Mouse (Mus musculus) MEL (cell line): Measurements from ENCODE around the gene Thoc6. TPM values are rescaled to one million over a fixed set of nuclear protein-coding genes. Genes with fewer than 3 reads are reported as not detected.
A peak's percentile ranks its signal among the peaks of the same experiment; 100 is the strongest.

Source experiments
- DNase-seq: peaks from one replicate; pipeline ENCODE4 v3.0.0; 2011; ENCODE audit warnings: low read depth, low spot score
- H3K27ac ChIP-seq: 2 replicates; pipeline ENCODE4 v1.5.1; 2012; ENCODE audit warnings: low read depth, mild to moderate bottlenecking, control low read depth, low read length, moderate library complexity; ENCODE audit not compliant: control insufficient read depth
- H3K27me3 ChIP-seq, 2 experiments: fragments of 150-350 bp in 1 of 2; sonication (generic) in 1 of 2; 2 replicates each; pipeline ENCODE4 v1.6.1; 2012; ENCODE audit warnings: low read length in 2 of 2, mild to moderate bottlenecking in 2 of 2, improper control_type of control experiment in 1 of 2, moderate library complexity in 1 of 2; ENCODE audit not compliant: insufficient read depth in 2 of 2, control insufficient read depth in 1 of 2
- H3K36me3 ChIP-seq, 2 experiments: 2 replicates each; pipeline ENCODE4 v1.6.1; 2012 to 2014; ENCODE audit warnings: low read length in 2 of 2, improper control_type of control experiment in 1 of 2, inconsistent platforms in 1 of 2, mild to moderate bottlenecking in 1 of 2; ENCODE audit not compliant: insufficient read depth in 2 of 2, control insufficient read depth in 1 of 2
- H3K4me1 ChIP-seq, 2 experiments: fragments of 150-350 bp in 1 of 2; sonication (generic) in 1 of 2; 2 replicates each; pipeline ENCODE4 v1.6.1; 2012; ENCODE audit warnings: low read length in 2 of 2, improper control_type of control experiment in 1 of 2, mild to moderate bottlenecking in 1 of 2; ENCODE audit not compliant: insufficient read depth in 2 of 2, control insufficient read depth in 1 of 2
- H3K4me3 ChIP-seq, 2 experiments: fragments of 150-350 bp in 1 of 2; sonication (generic) in 1 of 2; 2 replicates each; pipeline ENCODE4 v1.5.1; 2012; ENCODE audit warnings: low read depth in 2 of 2, low read length in 2 of 2, mild to moderate bottlenecking in 2 of 2, moderate library complexity in 2 of 2, control low read depth in 1 of 2, improper control_type of control experiment in 1 of 2; ENCODE audit not compliant: control insufficient read depth in 1 of 2, insufficient read depth in 1 of 2
- H3K79me2 ChIP-seq: 2 replicates; pipeline ENCODE4 v1.6.1; 2012; ENCODE audit warnings: mild to moderate bottlenecking, low read length, moderate library complexity; ENCODE audit not compliant: control insufficient read depth, poor library complexity, insufficient read depth
- H3K9ac ChIP-seq: 2 replicates; pipeline ENCODE4 v1.6.1; 2012; ENCODE audit warnings: low read depth, mild to moderate bottlenecking, control low read depth, low read length, moderate library complexity; ENCODE audit not compliant: control insufficient read depth, poor library complexity, severe bottlenecking
- H3K9me3 ChIP-seq: fragments of 150-350 bp; sonication (generic); replicated peaks from 2 replicates; pipeline ENCODE4 v1.6.1; 2012; ENCODE audit warnings: mild to moderate bottlenecking, low read length, improper control_type of control experiment, moderate library complexity; ENCODE audit not compliant: insufficient read depth
- BHLHE40 ChIP-seq: IDR thresholded peaks from 2 replicates; pipeline ENCODE4 v1.6.1; 2012; ENCODE audit warnings: low read depth, mild to moderate bottlenecking, inconsistent platforms, low read length, improper control_type of control experiment, borderline replicate concordance
- CHD1 ChIP-seq: IDR thresholded peaks from 2 replicates; pipeline ENCODE4 v1.6.1; 2012; ENCODE audit warnings: low read depth, mild to moderate bottlenecking, inconsistent platforms, low read length, improper control_type of control experiment
- CHD2 ChIP-seq: IDR thresholded peaks from 2 replicates; pipeline ENCODE4 v1.6.1; 2011; ENCODE audit warnings: low read length, improper control_type of control experiment
- CTCF ChIP-seq, 3 experiments: IDR thresholded peaks in 2 of 3; conservative IDR thresholded peaks in 1 of 3; 2 replicates each; pipeline ENCODE4 v1.5.1; 2011 to 2012; ENCODE audit warnings: low read length in 3 of 3, low read depth in 2 of 3, mild to moderate bottlenecking in 2 of 3, improper control_type of control experiment in 1 of 3, inconsistent platforms in 1 of 3, mixed read lengths in 1 of 3, moderate library complexity in 1 of 3; ENCODE audit not compliant: control insufficient read depth in 1 of 3, insufficient read depth in 1 of 3, poor library complexity in 1 of 3, severe bottlenecking in 1 of 3
- E2F4 ChIP-seq: IDR thresholded peaks from 2 replicates; pipeline ENCODE4 v1.6.1; 2011; ENCODE audit warnings: low read depth, low read length, improper control_type of control experiment, borderline replicate concordance
- ELF1 ChIP-seq: IDR thresholded peaks from 2 replicates; pipeline ENCODE4 v1.6.1; 2014; ENCODE audit warnings: low read depth, mild to moderate bottlenecking, inconsistent platforms, low read length, improper control_type of control experiment, moderate library complexity
- EP300 ChIP-seq, 2 experiments: IDR thresholded peaks; 2 replicates each; pipeline ENCODE4 v1.6.1; 2011; ENCODE audit warnings: improper control_type of control experiment in 2 of 2, low read length in 2 of 2, low read depth in 1 of 2, mild to moderate bottlenecking in 1 of 2
- ETS1 ChIP-seq: IDR thresholded peaks from 2 replicates; pipeline ENCODE4 v1.6.1; 2012; ENCODE audit warnings: low read depth, mild to moderate bottlenecking, inconsistent platforms, low read length, improper control_type of control experiment, moderate library complexity
- GATA1 ChIP-seq: IDR thresholded peaks from 2 replicates; pipeline ENCODE4 v1.6.1; 2011; ENCODE audit warnings: low read depth, low read length, improper control_type of control experiment
- HCFC1 ChIP-seq: IDR thresholded peaks from 2 replicates; pipeline ENCODE4 v1.6.1; 2012; ENCODE audit warnings: low read depth, mild to moderate bottlenecking, inconsistent platforms, low read length, improper control_type of control experiment, moderate library complexity
- JUND ChIP-seq: IDR thresholded peaks from 2 replicates; pipeline ENCODE4 v1.6.1; 2011; ENCODE audit warnings: low read depth, mild to moderate bottlenecking, improper control_type of control experiment, low read length
- KAT2A ChIP-seq: conservative IDR thresholded peaks from 2 replicates; pipeline ENCODE4 v1.6.1; 2012; ENCODE audit warnings: low read depth, low read length, improper control_type of control experiment, inconsistent platforms
- MAFK ChIP-seq: IDR thresholded peaks from 2 replicates; pipeline ENCODE4 v1.6.1; 2011; ENCODE audit warnings: low read depth, mild to moderate bottlenecking, low read length, improper control_type of control experiment, borderline replicate concordance
- MAZ ChIP-seq: IDR thresholded peaks from 2 replicates; pipeline ENCODE4 v1.6.1; 2012; ENCODE audit warnings: low read depth, mild to moderate bottlenecking, inconsistent platforms, low read length, improper control_type of control experiment
- MEF2A ChIP-seq: IDR thresholded peaks from 2 replicates; pipeline ENCODE4 v1.6.1; 2014; ENCODE audit warnings: low read depth, mild to moderate bottlenecking, inconsistent platforms, low read length, improper control_type of control experiment; ENCODE audit not compliant: poor library complexity, insufficient replicate concordance, severe bottlenecking; ENCODE audit errors: extremely low read depth
- MXI1 ChIP-seq: IDR thresholded peaks from 2 replicates; pipeline ENCODE4 v1.6.1; 2011; ENCODE audit warnings: mild to moderate bottlenecking, low read depth, low read length, improper control_type of control experiment
- MYB ChIP-seq: IDR thresholded peaks from 2 replicates; pipeline ENCODE4 v1.6.1; 2011; ENCODE audit warnings: mild to moderate bottlenecking, low read depth, low read length, improper control_type of control experiment
- MYC ChIP-seq: IDR thresholded peaks from 2 replicates; pipeline ENCODE4 v1.6.1; 2011; ENCODE audit warnings: low read depth, mild to moderate bottlenecking, low read length, improper control_type of control experiment, moderate library complexity
- NELFE ChIP-seq: IDR thresholded peaks from 2 replicates; pipeline ENCODE4 v1.6.1; 2011; ENCODE audit warnings: low read depth, low read length, improper control_type of control experiment
- NRF1 ChIP-seq: IDR thresholded peaks from 2 replicates; pipeline ENCODE4 v1.6.1; 2014; ENCODE audit warnings: low read depth, mild to moderate bottlenecking, inconsistent platforms, low read length, improper control_type of control experiment, moderate library complexity; ENCODE audit not compliant: poor library complexity, insufficient read depth, severe bottlenecking
- POLR2A ChIP-seq, 2 experiments: IDR thresholded peaks; 2 replicates each; pipeline ENCODE4 v1.6.1; 2011 to 2012; ENCODE audit warnings: low read length in 2 of 2, mild to moderate bottlenecking in 2 of 2, control low read depth in 1 of 2, improper control_type of control experiment in 1 of 2, low read depth in 1 of 2, moderate library complexity in 1 of 2; ENCODE audit not compliant: control insufficient read depth in 1 of 2, insufficient read depth in 1 of 2, poor library complexity in 1 of 2
- RAD21 ChIP-seq: IDR thresholded peaks from 2 replicates; pipeline ENCODE4 v1.6.1; 2011; ENCODE audit warnings: mild to moderate bottlenecking, low read depth, low read length, improper control_type of control experiment
- RCOR1 ChIP-seq: IDR thresholded peaks from 2 replicates; pipeline ENCODE4 v1.6.1; 2012; ENCODE audit warnings: low read depth, mild to moderate bottlenecking, inconsistent platforms, low read length, improper control_type of control experiment
- SIN3A ChIP-seq: IDR thresholded peaks from 2 replicates; pipeline ENCODE4 v1.6.1; 2012; ENCODE audit warnings: low read length, improper control_type of control experiment, inconsistent platforms
- SMC3 ChIP-seq: IDR thresholded peaks from 2 replicates; pipeline ENCODE4 v1.6.1; 2011; ENCODE audit warnings: low read depth, low read length, improper control_type of control experiment
- TAL1 ChIP-seq: IDR thresholded peaks from 2 replicates; pipeline ENCODE4 v1.6.1; 2012; ENCODE audit warnings: mild to moderate bottlenecking, inconsistent platforms, low read length, moderate library complexity, mixed read lengths
- TBP ChIP-seq: IDR thresholded peaks from 2 replicates; pipeline ENCODE4 v1.8.0; 2011; ENCODE audit warnings: low read depth, low read length, improper control_type of control experiment
- TCF12 ChIP-seq: IDR thresholded peaks from 2 replicates; pipeline ENCODE4 v1.6.1; 2014; ENCODE audit warnings: low read depth, mild to moderate bottlenecking, inconsistent platforms, low read length, improper control_type of control experiment, moderate library complexity
- USF1 ChIP-seq: IDR thresholded peaks from 2 replicates; pipeline ENCODE4 v1.6.1; 2014; ENCODE audit warnings: low read depth, mild to moderate bottlenecking, inconsistent platforms, low read length, improper control_type of control experiment, moderate library complexity
- USF2 ChIP-seq, 2 experiments: IDR thresholded peaks; 2 replicates each; pipeline ENCODE4 v1.6.1; 2011 to 2012; ENCODE audit warnings: improper control_type of control experiment in 2 of 2, low read length in 2 of 2, borderline replicate concordance in 1 of 2, inconsistent platforms in 1 of 2, low read depth in 1 of 2, mild to moderate bottlenecking in 1 of 2; ENCODE audit not compliant: insufficient read depth in 1 of 2
- ZNF384 ChIP-seq: IDR thresholded peaks from 2 replicates; pipeline ENCODE4 v1.6.1; 2012; ENCODE audit warnings: low read depth, mild to moderate bottlenecking, inconsistent platforms, low read length, improper control_type of control experiment
- polyA plus RNA-seq, 2 experiments: library from polyadenylated mRNA; stranded (reverse) in 1 of 2; unstranded in 1 of 2; fragments of >175 nt in 1 of 2; fragments of >200 nt in 1 of 2; gene quantifications; 2 replicates each; pipeline versions ENCODE4 v1.2.1 to v1.2.4; 2012; ENCODE audit warnings: low replicate concordance in 2 of 2, low read depth in 1 of 2; ENCODE audit not compliant: insufficient read length in 2 of 2, insufficient read depth in 1 of 2, missing spikeins in 1 of 2
- total RNA-seq: library from RNA; depleted of rRNA; stranded (reverse); fragments of 300-350 nt; gene quantifications from 2 replicates; pipeline ENCODE4 v1.2.3, GENCODE M21; 2012

Gene Thoc6
- total and polyA plus RNA-seq, 3 experiments: 26.4 to 62.9 TPM; not detected in 1

DNA sequence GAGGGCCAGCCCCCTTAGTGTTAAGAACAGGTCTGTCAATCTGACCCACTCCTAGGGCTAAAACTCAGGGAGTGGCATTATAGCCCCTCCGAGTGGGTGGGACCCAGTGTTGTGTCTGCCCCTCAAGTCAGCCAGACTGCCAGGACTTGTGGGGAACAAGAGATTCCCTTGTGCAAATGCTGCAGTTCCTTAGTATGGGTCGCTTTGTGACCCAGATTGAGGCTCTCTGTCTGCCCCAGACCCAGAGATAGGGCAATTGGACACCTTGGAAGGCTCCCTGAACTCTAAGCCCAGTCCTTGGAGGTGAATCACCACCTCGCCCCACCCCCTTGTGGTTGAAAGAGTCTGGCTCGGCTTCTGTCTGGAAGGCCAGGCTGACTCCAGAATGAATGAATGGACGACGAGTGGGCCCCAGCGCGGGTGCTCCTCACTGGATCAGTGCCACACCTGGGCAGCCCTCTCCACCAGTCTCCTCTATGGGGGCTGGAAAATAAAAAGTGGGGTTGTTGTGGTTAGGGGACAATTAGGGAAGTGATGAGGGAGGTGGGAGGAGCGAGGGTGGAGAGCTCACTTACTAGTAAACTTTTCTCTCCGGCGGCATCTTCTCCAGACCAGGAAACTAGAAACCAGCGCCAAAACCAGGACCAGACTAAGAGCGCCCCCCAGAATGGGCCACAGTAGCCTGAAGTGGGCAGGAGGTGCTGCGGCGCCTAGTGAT is 2.0 kb upstream of the Thoc6 start:
- peaks cover 0 to 20% of the 10 kb centered on the region in 2 experiments; a peak in 2 of 4 replicates for H3K36me3 ChIP-seq
- peaks cover 15% of the 10 kb centered on the region for H3K79me2 ChIP-seq
- H3K27me3 ChIP-seq: no peaks in the 10 kb centered on the region
- no peak; the same call in 1 of the 2 replicates for TF ChIP-seq MAZ
- no peak; the same call in 1 of the 2 replicates for TF ChIP-seq MXI1
- TF ChIP-seq EP300 (IDR thresholded peaks at IDR 0.05; ENCODE audit: low read depth in 1 of 2, low read length in 2 of 2): no peak
- peak; percentile 41; the same call in 1 of the 2 replicates for TF ChIP-seq ELF1
- TF ChIP-seq CHD2: no peak
- TF ChIP-seq JUND: no peak
- TF ChIP-seq ETS1: 0 out of 2 replicates have a peak, but pooled peaks have one; percentile 22
- TF ChIP-seq ZNF384: no peak
- no peak for TF ChIP-seq MEF2A
- TF ChIP-seq BHLHE40: no peak
- peak in 1 of 3 experiments; percentile 2; a peak in 1 of 6 replicates for TF ChIP-seq CTCF (IDR thresholded peaks at IDR 0.05 in 2 of 3, conservative IDR thresholded peaks at IDR 0.05 in 1 of 3; ENCODE audit: control insufficient read depth in 1 of 3, insufficient read depth in 1 of 3, low read depth in 2 of 3, low read length in 3 of 3, poor library complexity in 1 of 3, severe bottlenecking in 1 of 3)
- no peak for TF ChIP-seq MAFK
- no peak for TF ChIP-seq POLR2A (IDR thresholded peaks at IDR 0.05; ENCODE audit: control insufficient read depth in 1 of 2, insufficient read depth in 1 of 2, low read depth in 1 of 2, low read length in 2 of 2, poor library complexity in 1 of 2)
- no peak; the same call in 1 of the 2 replicates for TF ChIP-seq TBP
- TF ChIP-seq MYC: no peak
- TF ChIP-seq TCF12: no peak
- TF ChIP-seq SIN3A: peak; percentile 44
- no peak for TF ChIP-seq GATA1
- TF ChIP-seq KAT2A: no peak
- no peak for TF ChIP-seq USF2 (IDR thresholded peaks at IDR 0.05; ENCODE audit: borderline replicate concordance in 1 of 2, insufficient read depth in 1 of 2, low read depth in 1 of 2, low read length in 2 of 2)
- 0 out of 2 replicates have a peak, but pooled peaks have one; percentile 14 for TF ChIP-seq CHD1
- TF ChIP-seq TAL1: no peak
- TF ChIP-seq MYB: no peak
- no peak for TF ChIP-seq USF1
- TF ChIP-seq RCOR1: 0 out of 2 replicates have a peak, but pooled peaks have one; percentile 15
- no peak for TF ChIP-seq NRF1
- TF ChIP-seq SMC3: no peak
- no peak for TF ChIP-seq E2F4
- no peak for TF ChIP-seq HCFC1
- 0 out of 2 replicates have a peak, but pooled peaks have one; percentile 16 for TF ChIP-seq NELFE
- TF ChIP-seq RAD21: no peak
- DNase-seq: peak; percentile 90
- H3K9me3 ChIP-seq: no peaks in the 10 kb centered on the region
- H3K4me3 ChIP-seq: peak overlapping the region; percentile 81 to 89
- peak overlapping the region; percentile 86 for H3K9ac ChIP-seq
- H3K4me1 ChIP-seq: peaks cover 0 to 27% of the 10 kb centered on the region in 2 experiments
- peak overlapping the region; percentile 66 for H3K27ac ChIP-seq
